Mouse (Mus musculus): ENCODE measurements around the gene Smpdl3b. TPM values are rescaled to one million over a fixed set of nuclear protein-coding genes. Genes with fewer than 3 reads are reported as not detected.
A peak's percentile ranks its signal among the peaks of the same experiment; 100 is the strongest.

Gene Smpdl3b
- total and polyA plus RNA-seq, 2 experiments from 2014 or later = 0.11 to 1.7 TPM

- ATAC-seq (ENCODE audit: insufficient read depth, low read depth) (no peak), DNase-seq (ENCODE audit: low spot score) (no peak)
- H3K4me1 ChIP-seq (ENCODE audit: control insufficient read depth, insufficient read depth) = no peaks in the 10 kb centered on the region
- no peak overlapping the region for H3K4me3 ChIP-seq (ENCODE audit: low read depth, low read length)
- no peak overlapping the region for H3K27ac ChIP-seq (ENCODE audit: low read depth)
- no peaks in the 10 kb centered on the region for H3K36me3 ChIP-seq (replicated peaks; ENCODE audit: control insufficient read depth, insufficient read depth, low read length)
- H3K4me2 ChIP-seq (ENCODE audit: low read depth, low read length) = no peak overlapping the region
- 50% methylated on average over 4 of the region's 4 CpGs for WGBS
- H3K9ac ChIP-seq (replicated peaks; ENCODE audit: low read depth, low read length) = no peak overlapping the region
- peaks cover 7% of the 10 kb centered on the region; the same call in 1 of the 2 replicates for H3K27me3 ChIP-seq (ENCODE audit: control insufficient read depth, insufficient read depth, low read length)
- H3K9me3 ChIP-seq (replicated peaks; ENCODE audit: control insufficient read depth, low read length) = no peaks in the 10 kb centered on the region
- TF ChIP-seq CTCF (IDR thresholded peaks at IDR 0.05; ENCODE audit: low read depth) (no peak), EP300 (IDR thresholded peaks at IDR 0.05; ENCODE audit: low read depth) (no peak)
Observed at GRCm38 (mm10) chr4:132798028-132798427, 41.0 kb upstream of the Smpdl3b start.

DNA sequence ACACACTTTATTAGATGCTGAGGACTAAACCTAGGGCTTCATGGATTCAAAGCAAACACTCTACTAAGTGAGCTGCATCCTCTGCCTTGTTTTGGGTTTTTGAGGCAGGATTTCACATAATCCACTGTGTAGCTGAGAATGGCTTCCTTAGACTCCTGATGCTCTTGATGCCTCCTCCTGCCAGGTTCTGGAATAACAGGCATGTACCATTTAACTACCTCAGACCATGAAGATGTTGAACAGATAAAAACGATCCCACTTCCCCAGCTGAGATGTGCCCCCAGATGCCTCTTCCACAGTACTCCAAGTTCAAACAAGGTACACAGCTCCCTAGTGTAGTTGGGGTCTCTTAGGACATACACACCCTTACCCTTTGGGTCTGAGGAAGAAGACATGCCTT lies 40.4 kb upstream of the Smpdl3b start:
- peaks cover 7% of the 10 kb centered on the region; the same call in 1 of the 2 replicates for H3K27me3 ChIP-seq (ENCODE audit: control insufficient read depth, insufficient read depth, low read length)
- no peak overlapping the region for H3K27ac ChIP-seq (ENCODE audit: low read depth)
- H3K4me2 ChIP-seq (ENCODE audit: low read depth, low read length) = no peak overlapping the region
- DNase-seq (ENCODE audit: low spot score) (no peak), ATAC-seq (ENCODE audit: insufficient read depth, low read depth) (no peak)
- 57% methylated on average over 1 of the region's 1 CpGs for WGBS
- H3K9me3 ChIP-seq (replicated peaks; ENCODE audit: control insufficient read depth, low read length) = no peaks in the 10 kb centered on the region
- no peak overlapping the region for H3K9ac ChIP-seq (replicated peaks; ENCODE audit: low read depth, low read length)
- H3K4me1 ChIP-seq (ENCODE audit: control insufficient read depth, insufficient read depth) = no peaks in the 10 kb centered on the region
- no peaks in the 10 kb centered on the region for H3K36me3 ChIP-seq (replicated peaks; ENCODE audit: control insufficient read depth, insufficient read depth, low read length)
- TF ChIP-seq CTCF (IDR thresholded peaks at IDR 0.05; ENCODE audit: low read depth) (no peak), EP300 (IDR thresholded peaks at IDR 0.05; ENCODE audit: low read depth) (no peak)
- no peak overlapping the region for H3K4me3 ChIP-seq (ENCODE audit: low read depth, low read length)

- Histone ChIP-seq H3K36me3 (replicated peaks; ENCODE audit: control insufficient read depth, insufficient read depth, low read length) (no peaks in the 10 kb centered on the region), H3K4me2 (ENCODE audit: low read depth, low read length) (peak within 1 kb of the TSS; percentile 55), H3K4me1 (ENCODE audit: control insufficient read depth, insufficient read depth) (no peaks in the 10 kb centered on the region), H3K9ac (replicated peaks; ENCODE audit: low read depth, low read length) (no peak within 1 kb of the TSS), H3K27ac (ENCODE audit: low read depth) (no peak within 1 kb of the TSS), H3K27me3 (ENCODE audit: control insufficient read depth, insufficient read depth, low read length) (peaks cover 7% of the 10 kb centered on the region; the same call in 1 of the 2 replicates), H3K9me3 (replicated peaks; ENCODE audit: control insufficient read depth, low read length) (no peaks in the 10 kb centered on the region), H3K4me3 (ENCODE audit: low read depth, low read length) (peak within 1 kb of the TSS; percentile 41)
- 2% methylated on average over 21 of the region's 21 CpGs for WGBS
- DNase-seq (ENCODE audit: low spot score) (no peak), ATAC-seq (ENCODE audit: insufficient read depth, low read depth) (no peak)
- TF ChIP-seq EP300 (IDR thresholded peaks at IDR 0.05; ENCODE audit: low read depth) (no peak), CTCF (IDR thresholded peaks at IDR 0.05; ENCODE audit: low read depth) (no peak)
Observed at GRCm38 (mm10) chr4:132796196-132796886, 39.3 kb upstream of the Smpdl3b start, which contains the start of gene Themis2. Themis2 (minus strand) TSS chr4:132796387.

DNA sequence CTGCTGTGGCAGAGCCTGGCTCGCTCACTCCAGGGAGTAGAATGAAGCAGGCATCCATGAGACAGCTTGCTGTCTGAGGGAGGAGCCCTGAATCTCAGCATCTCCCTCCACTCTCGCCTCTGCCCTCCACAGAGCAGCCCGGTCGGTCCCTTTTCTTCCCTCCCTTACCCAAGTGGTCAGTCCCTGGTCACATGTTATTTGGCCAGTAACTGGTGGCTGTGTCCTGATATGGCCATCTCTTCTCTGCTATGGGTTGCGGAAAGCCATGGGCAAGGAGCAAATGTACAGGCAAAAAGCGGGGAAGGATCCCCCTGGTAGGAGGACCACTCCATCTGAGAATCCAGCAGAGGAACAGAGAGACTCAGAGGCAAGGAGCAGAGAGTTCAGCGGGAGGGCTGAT lies 38.1 kb upstream of the Smpdl3b start:
- Histone ChIP-seq H3K9me3 (replicated peaks; ENCODE audit: control insufficient read depth, low read length) (no peaks in the 10 kb centered on the region), H3K4me2 (ENCODE audit: low read depth, low read length) (peak overlapping the region; percentile 55), H3K9ac (replicated peaks; ENCODE audit: low read depth, low read length) (no peak overlapping the region), H3K4me1 (ENCODE audit: control insufficient read depth, insufficient read depth) (no peaks in the 10 kb centered on the region), H3K36me3 (replicated peaks; ENCODE audit: control insufficient read depth, insufficient read depth, low read length) (no peaks in the 10 kb centered on the region), H3K4me3 (ENCODE audit: low read depth, low read length) (peak overlapping the region; percentile 41), H3K27ac (ENCODE audit: low read depth) (no peak overlapping the region), H3K27me3 (ENCODE audit: control insufficient read depth, insufficient read depth, low read length) (peaks cover 7% of the 10 kb centered on the region; the same call in 1 of the 2 replicates)
- TF ChIP-seq EP300 (IDR thresholded peaks at IDR 0.05; ENCODE audit: low read depth) = no peak
- no peak for TF ChIP-seq CTCF (IDR thresholded peaks at IDR 0.05; ENCODE audit: low read depth)
- no peak for ATAC-seq (ENCODE audit: insufficient read depth, low read depth)
- WGBS = 51% methylated on average over 7 of the region's 7 CpGs
- DNase-seq (ENCODE audit: low spot score) = no peak

GRCm38 (mm10) chr4:132794760-132795159 lies 37.7 kb upstream of the Smpdl3b start:
- DNase-seq (ENCODE audit: low spot score) = no peak
- H3K4me2 ChIP-seq (ENCODE audit: low read depth, low read length) = no peak overlapping the region
- H3K9ac ChIP-seq (replicated peaks; ENCODE audit: low read depth, low read length) = no peak overlapping the region
- no peaks in the 10 kb centered on the region for H3K36me3 ChIP-seq (replicated peaks; ENCODE audit: control insufficient read depth, insufficient read depth, low read length)
- H3K4me3 ChIP-seq (ENCODE audit: low read depth, low read length) = no peak overlapping the region
- TF ChIP-seq EP300 (IDR thresholded peaks at IDR 0.05; ENCODE audit: low read depth) = no peak
- no peak for TF ChIP-seq CTCF (IDR thresholded peaks at IDR 0.05; ENCODE audit: low read depth)
- no peak for ATAC-seq (ENCODE audit: insufficient read depth, low read depth)
- 62% methylated on average over 8 of the region's 8 CpGs for WGBS
- H3K27me3 ChIP-seq (ENCODE audit: control insufficient read depth, insufficient read depth, low read length) = peaks cover 7% of the 10 kb centered on the region; the same call in 1 of the 2 replicates
- no peak overlapping the region for H3K27ac ChIP-seq (ENCODE audit: low read depth)
- H3K9me3 ChIP-seq (replicated peaks; ENCODE audit: control insufficient read depth, low read length) = no peaks in the 10 kb centered on the region
- H3K4me1 ChIP-seq (ENCODE audit: control insufficient read depth, insufficient read depth) = no peaks in the 10 kb centered on the region

All from heart, postnatal 0 days (tissue).